Mouse (Mus musculus) MEL (cell line): ENCODE measurements at regions not wholly inside any gene's neighbourhood (a gene's known extent, or its start where the extent isn't known, plus 50 kb on each side); places are given as distances from the start of the nearest gene placed in this dataset.

Source experiments
- DNase-seq: peaks from one replicate; pipeline ENCODE4 v3.0.0; 2011; ENCODE audit warnings: low read depth, low spot score
- H3K27ac ChIP-seq: 2 replicates; pipeline ENCODE4 v1.5.1; 2012; ENCODE audit warnings: low read depth, mild to moderate bottlenecking, control low read depth, low read length, moderate library complexity; ENCODE audit not compliant: control insufficient read depth
- H3K27me3 ChIP-seq, 2 experiments: fragments of 150-350 bp in 1 of 2; sonication (generic) in 1 of 2; 2 replicates each; pipeline ENCODE4 v1.6.1; 2012; ENCODE audit warnings: low read length in 2 of 2, mild to moderate bottlenecking in 2 of 2, improper control_type of control experiment in 1 of 2, moderate library complexity in 1 of 2; ENCODE audit not compliant: insufficient read depth in 2 of 2, control insufficient read depth in 1 of 2
- H3K36me3 ChIP-seq, 2 experiments: 2 replicates each; pipeline ENCODE4 v1.6.1; 2012 to 2014; ENCODE audit warnings: low read length in 2 of 2, improper control_type of control experiment in 1 of 2, inconsistent platforms in 1 of 2, mild to moderate bottlenecking in 1 of 2; ENCODE audit not compliant: insufficient read depth in 2 of 2, control insufficient read depth in 1 of 2
- H3K4me1 ChIP-seq, 2 experiments: fragments of 150-350 bp in 1 of 2; sonication (generic) in 1 of 2; 2 replicates each; pipeline ENCODE4 v1.6.1; 2012; ENCODE audit warnings: low read length in 2 of 2, improper control_type of control experiment in 1 of 2, mild to moderate bottlenecking in 1 of 2; ENCODE audit not compliant: insufficient read depth in 2 of 2, control insufficient read depth in 1 of 2
- H3K4me3 ChIP-seq, 2 experiments: fragments of 150-350 bp in 1 of 2; sonication (generic) in 1 of 2; 2 replicates each; pipeline ENCODE4 v1.5.1; 2012; ENCODE audit warnings: low read depth in 2 of 2, low read length in 2 of 2, mild to moderate bottlenecking in 2 of 2, moderate library complexity in 2 of 2, control low read depth in 1 of 2, improper control_type of control experiment in 1 of 2; ENCODE audit not compliant: control insufficient read depth in 1 of 2, insufficient read depth in 1 of 2
- H3K79me2 ChIP-seq: 2 replicates; pipeline ENCODE4 v1.6.1; 2012; ENCODE audit warnings: mild to moderate bottlenecking, low read length, moderate library complexity; ENCODE audit not compliant: control insufficient read depth, poor library complexity, insufficient read depth
- H3K9ac ChIP-seq: 2 replicates; pipeline ENCODE4 v1.6.1; 2012; ENCODE audit warnings: low read depth, mild to moderate bottlenecking, control low read depth, low read length, moderate library complexity; ENCODE audit not compliant: control insufficient read depth, poor library complexity, severe bottlenecking
- H3K9me3 ChIP-seq: fragments of 150-350 bp; sonication (generic); replicated peaks from 2 replicates; pipeline ENCODE4 v1.6.1; 2012; ENCODE audit warnings: mild to moderate bottlenecking, low read length, improper control_type of control experiment, moderate library complexity; ENCODE audit not compliant: insufficient read depth
- CHD1 ChIP-seq: IDR thresholded peaks from 2 replicates; pipeline ENCODE4 v1.6.1; 2012; ENCODE audit warnings: low read depth, mild to moderate bottlenecking, inconsistent platforms, low read length, improper control_type of control experiment
- CTCF ChIP-seq, 3 experiments: IDR thresholded peaks in 2 of 3; conservative IDR thresholded peaks in 1 of 3; 2 replicates each; pipeline ENCODE4 v1.5.1; 2011 to 2012; ENCODE audit warnings: low read length in 3 of 3, low read depth in 2 of 3, mild to moderate bottlenecking in 2 of 3, improper control_type of control experiment in 1 of 3, inconsistent platforms in 1 of 3, mixed read lengths in 1 of 3, moderate library complexity in 1 of 3; ENCODE audit not compliant: control insufficient read depth in 1 of 3, insufficient read depth in 1 of 3, poor library complexity in 1 of 3, severe bottlenecking in 1 of 3
- E2F4 ChIP-seq: IDR thresholded peaks from 2 replicates; pipeline ENCODE4 v1.6.1; 2011; ENCODE audit warnings: low read depth, low read length, improper control_type of control experiment, borderline replicate concordance
- ELF1 ChIP-seq: IDR thresholded peaks from 2 replicates; pipeline ENCODE4 v1.6.1; 2014; ENCODE audit warnings: low read depth, mild to moderate bottlenecking, inconsistent platforms, low read length, improper control_type of control experiment, moderate library complexity
- GABPA ChIP-seq: IDR thresholded peaks from 2 replicates; pipeline ENCODE4 v1.6.1; 2012; ENCODE audit warnings: low read depth, mild to moderate bottlenecking, inconsistent platforms, low read length, improper control_type of control experiment, moderate library complexity
- GATA1 ChIP-seq: IDR thresholded peaks from 2 replicates; pipeline ENCODE4 v1.6.1; 2011; ENCODE audit warnings: low read depth, low read length, improper control_type of control experiment
- HCFC1 ChIP-seq: IDR thresholded peaks from 2 replicates; pipeline ENCODE4 v1.6.1; 2012; ENCODE audit warnings: low read depth, mild to moderate bottlenecking, inconsistent platforms, low read length, improper control_type of control experiment, moderate library complexity
- KAT2A ChIP-seq: conservative IDR thresholded peaks from 2 replicates; pipeline ENCODE4 v1.6.1; 2012; ENCODE audit warnings: low read depth, low read length, improper control_type of control experiment, inconsistent platforms
- MAX ChIP-seq: IDR thresholded peaks from 2 replicates; pipeline ENCODE4 v1.6.1; 2011; ENCODE audit warnings: low read length, improper control_type of control experiment
- MEF2A ChIP-seq: IDR thresholded peaks from 2 replicates; pipeline ENCODE4 v1.6.1; 2014; ENCODE audit warnings: low read depth, mild to moderate bottlenecking, inconsistent platforms, low read length, improper control_type of control experiment; ENCODE audit not compliant: poor library complexity, insufficient replicate concordance, severe bottlenecking; ENCODE audit errors: extremely low read depth
- NRF1 ChIP-seq: IDR thresholded peaks from 2 replicates; pipeline ENCODE4 v1.6.1; 2014; ENCODE audit warnings: low read depth, mild to moderate bottlenecking, inconsistent platforms, low read length, improper control_type of control experiment, moderate library complexity; ENCODE audit not compliant: poor library complexity, insufficient read depth, severe bottlenecking
- RCOR1 ChIP-seq: IDR thresholded peaks from 2 replicates; pipeline ENCODE4 v1.6.1; 2012; ENCODE audit warnings: low read depth, mild to moderate bottlenecking, inconsistent platforms, low read length, improper control_type of control experiment
- SIN3A ChIP-seq: IDR thresholded peaks from 2 replicates; pipeline ENCODE4 v1.6.1; 2012; ENCODE audit warnings: low read length, improper control_type of control experiment, inconsistent platforms
- TBP ChIP-seq: IDR thresholded peaks from 2 replicates; pipeline ENCODE4 v1.8.0; 2011; ENCODE audit warnings: low read depth, low read length, improper control_type of control experiment
- TCF12 ChIP-seq: IDR thresholded peaks from 2 replicates; pipeline ENCODE4 v1.6.1; 2014; ENCODE audit warnings: low read depth, mild to moderate bottlenecking, inconsistent platforms, low read length, improper control_type of control experiment, moderate library complexity
- USF2 ChIP-seq, 2 experiments: IDR thresholded peaks; 2 replicates each; pipeline ENCODE4 v1.6.1; 2011 to 2012; ENCODE audit warnings: improper control_type of control experiment in 2 of 2, low read length in 2 of 2, borderline replicate concordance in 1 of 2, inconsistent platforms in 1 of 2, low read depth in 1 of 2, mild to moderate bottlenecking in 1 of 2; ENCODE audit not compliant: insufficient read depth in 1 of 2
- ZMIZ1 ChIP-seq: IDR thresholded peaks from 2 replicates; pipeline ENCODE4 v1.6.1; 2012; ENCODE audit warnings: low read depth, mild to moderate bottlenecking, inconsistent platforms, low read length, improper control_type of control experiment, moderate library complexity
- ZNF384 ChIP-seq: IDR thresholded peaks from 2 replicates; pipeline ENCODE4 v1.6.1; 2012; ENCODE audit warnings: low read depth, mild to moderate bottlenecking, inconsistent platforms, low read length, improper control_type of control experiment

GRCm38 (mm10) chr6:66121479-66122183, 169.2 kb downstream of the 4930544G11Rik start:
- Histone ChIP-seq H3K9ac (no peak overlapping the region), H3K79me2 (no peaks in the 10 kb centered on the region), H3K4me1 (no peaks in the 10 kb centered on the region)
- no peak for TF ChIP-seq HCFC1
- TF ChIP-seq E2F4: no peak
- no peak for TF ChIP-seq KAT2A
- TF ChIP-seq TCF12: no peak
- TF ChIP-seq CTCF (IDR thresholded peaks at IDR 0.05 in 2 of 3, conservative IDR thresholded peaks at IDR 0.05 in 1 of 3; ENCODE audit: control insufficient read depth in 1 of 3, insufficient read depth in 1 of 3, low read depth in 2 of 3, low read length in 3 of 3, poor library complexity in 1 of 3, severe bottlenecking in 1 of 3): no peak
- TF ChIP-seq GABPA: no peak
- no peak for TF ChIP-seq NRF1
- TF ChIP-seq SIN3A: no peak
- TF ChIP-seq, all 39 proteins: peak for 0
- DNase-seq: no peak
- Histone ChIP-seq H3K27me3 (no peaks in the 10 kb centered on the region), H3K36me3 (no peaks in the 10 kb centered on the region), H3K9me3 (no peaks in the 10 kb centered on the region), H3K4me3 (no peak overlapping the region), H3K27ac (no peak overlapping the region)

GRCm38 (mm10) chr6:66124292-66124691, 171.9 kb downstream of the 4930544G11Rik start:
- H3K27me3 ChIP-seq: no peaks in the 10 kb centered on the region
- no peak overlapping the region for H3K4me3 ChIP-seq
- H3K79me2 ChIP-seq: no peaks in the 10 kb centered on the region
- no peaks in the 10 kb centered on the region for H3K9me3 ChIP-seq
- H3K4me1 ChIP-seq: no peaks in the 10 kb centered on the region
- H3K27ac ChIP-seq: no peak overlapping the region
- no peak overlapping the region for H3K9ac ChIP-seq
- TF ChIP-seq CHD1 (no peak), ZMIZ1 (no peak), TBP (no peak), RCOR1 (no peak), GATA1 (no peak), MEF2A (no peak), MAX (no peak), ELF1 (no peak), E2F4 (no peak), USF2 (IDR thresholded peaks at IDR 0.05; ENCODE audit: borderline replicate concordance in 1 of 2, insufficient read depth in 1 of 2, low read depth in 1 of 2, low read length in 2 of 2) (no peak), ZNF384 (no peak)
- DNase-seq: no peak
- no peaks in the 10 kb centered on the region for H3K36me3 ChIP-seq
